Mouse (Mus musculus): ENCODE measurements around the gene Kremen1. TPM values are rescaled to one million over a fixed set of nuclear protein-coding genes. Genes with fewer than 3 reads are reported as not detected.

Gene Kremen1
- total and polyA plus RNA-seq, 3 experiments = 5.0 to 11.8 (median 7.3) TPM

DNA sequence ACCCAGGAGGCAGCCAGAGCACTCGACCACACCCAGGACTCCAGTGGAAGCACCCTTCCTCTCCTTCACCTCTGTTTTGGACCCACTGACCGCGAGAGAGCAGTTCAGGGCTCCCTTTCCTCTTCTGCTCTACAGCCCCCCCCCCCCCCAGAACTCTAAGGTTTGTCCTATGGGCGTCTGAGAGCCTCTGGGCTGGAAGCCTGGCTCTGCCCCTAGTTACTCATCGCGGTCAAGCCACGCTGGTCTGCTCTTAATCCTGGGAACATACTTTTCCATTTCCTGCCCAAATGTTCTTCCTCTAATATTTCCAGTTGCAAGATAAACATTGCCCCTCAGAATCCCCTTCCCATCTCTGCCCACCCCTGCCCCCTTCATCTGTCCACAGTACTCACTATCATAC lies 15.9 kb downstream of the Kremen1 start:
- H3K4me3 ChIP-seq (replicated peaks in 1 of 3; ENCODE audit: low read depth in 2 of 3, low read length in 2 of 3, poor library complexity in 1 of 3) = no peak overlapping the region
- TF ChIP-seq TBP (conservative IDR thresholded peaks at IDR 0.05; ENCODE audit: low read depth, low read length) (no peak), HCFC1 (IDR thresholded peaks at IDR 0.05; ENCODE audit: low read depth, low read length) (no peak), USF1 (IDR thresholded peaks at IDR 0.05; ENCODE audit: low read depth, low read length) (no peak), ZC3H11A (IDR thresholded peaks at IDR 0.05; ENCODE audit: low read depth, low read length) (no peak), ETS1 (conservative IDR thresholded peaks at IDR 0.05; ENCODE audit: low read depth, low read length) (no peak), KAT2A (IDR thresholded peaks at IDR 0.05; ENCODE audit: insufficient replicate concordance, low read length) (no peak), EP300 (IDR thresholded peaks at IDR 0.05; ENCODE audit: low read length) (no peak)
- H3K9ac ChIP-seq (ENCODE audit: insufficient read depth, low read depth) = no peak overlapping the region
- no peaks in the 10 kb centered on the region for H3K27me3 ChIP-seq (replicated peaks)
- H3K4me1 ChIP-seq (ENCODE audit: control insufficient read depth in 1 of 2, insufficient read depth in 2 of 2) = peaks cover 8 to 23% of the 10 kb centered on the region in 2 experiments
- in situ Hi-C loops (cut with MboI; ENCODE audit: low pct_ligation_motif_present, low pct_unique_long_range_greater_than_20kb, low sequenced_read_pairs) = no loop called here
- no peak overlapping the region for H3K27ac ChIP-seq (ENCODE audit: insufficient read depth, low read depth)
- no peaks in the 10 kb centered on the region for H3K79me2 ChIP-seq (replicated peaks; ENCODE audit: control insufficient read depth, extremely low read depth, insufficient read depth, poor library complexity, severe bottlenecking)
- peaks cover 0 to 22% of the 10 kb centered on the region in 2 experiments for H3K36me3 ChIP-seq (replicated peaks in 1 of 2; ENCODE audit: control insufficient read depth in 1 of 2, insufficient read depth in 1 of 2, low read length in 1 of 2)
- dilution Hi-C loops (cut with MboI; ENCODE audit: extremely low pct_ligation_motif_present, extremely low pct_unique_long_range_greater_than_20kb, low sequenced_read_pairs) = no loop called here
- no peaks in the 10 kb centered on the region for H3K9me3 ChIP-seq (replicated peaks; ENCODE audit: low read length)
- DNase-seq (ENCODE audit: extremely low read depth) = no peak
- H3K4me2 ChIP-seq (ENCODE audit: insufficient read depth, low read depth, poor library complexity, severe bottlenecking) = no peak overlapping the region

DNA sequence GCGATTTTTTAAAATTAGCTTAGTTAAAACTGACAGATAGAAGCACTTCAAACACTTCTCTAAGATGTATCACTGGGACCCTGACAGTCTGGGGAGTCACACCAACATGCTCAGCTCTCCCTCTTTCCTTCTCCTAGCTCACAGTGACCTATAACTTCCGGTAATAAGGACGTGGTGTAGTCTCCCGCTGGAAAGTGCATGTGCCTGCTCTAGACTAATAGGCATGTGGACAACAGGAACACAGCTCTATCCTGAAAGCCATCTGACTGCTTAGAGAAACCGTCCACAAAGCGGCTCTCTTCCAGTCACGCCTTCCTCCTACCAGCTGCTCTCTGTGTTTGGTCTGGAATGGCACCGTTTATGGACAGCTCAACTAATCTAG lies 16.6 kb downstream of the Kremen1 start:
- no peaks in the 10 kb centered on the region for H3K9me3 ChIP-seq (replicated peaks; ENCODE audit: low read length)

More for the DNA sequence above, 16.6 kb downstream of the Kremen1 start:
- dilution Hi-C loops (cut with MboI; ENCODE audit: extremely low pct_ligation_motif_present, extremely low pct_unique_long_range_greater_than_20kb, low sequenced_read_pairs) = no loop called here
- no peak overlapping the region for H3K27ac ChIP-seq (ENCODE audit: insufficient read depth, low read depth)
- no peak overlapping the region for H3K4me2 ChIP-seq (ENCODE audit: insufficient read depth, low read depth, poor library complexity, severe bottlenecking)
- no peak overlapping the region for H3K4me3 ChIP-seq (replicated peaks in 1 of 3; ENCODE audit: low read depth in 2 of 3, low read length in 2 of 3, poor library complexity in 1 of 3)
- peaks cover 0 to 22% of the 10 kb centered on the region in 2 experiments for H3K36me3 ChIP-seq (replicated peaks in 1 of 2; ENCODE audit: control insufficient read depth in 1 of 2, insufficient read depth in 1 of 2, low read length in 1 of 2)
- no peak overlapping the region for H3K9ac ChIP-seq (ENCODE audit: insufficient read depth, low read depth)
- no peaks in the 10 kb centered on the region for H3K79me2 ChIP-seq (replicated peaks; ENCODE audit: control insufficient read depth, extremely low read depth, insufficient read depth, poor library complexity, severe bottlenecking)
- no peak for TF ChIP-seq MYC (IDR thresholded peaks at IDR 0.05; ENCODE audit: low read depth, low read length)
- TF ChIP-seq MAZ (IDR thresholded peaks at IDR 0.05; ENCODE audit: low read depth, low read length) = no peak
- no peak for TF ChIP-seq NRF1 (IDR thresholded peaks at IDR 0.05; ENCODE audit: low read depth, low read length)
- no peak for TF ChIP-seq ZMIZ1 (IDR thresholded peaks at IDR 0.05; ENCODE audit: low read depth, low read length)
- no peak for TF ChIP-seq BHLHE40 (IDR thresholded peaks at IDR 0.05; ENCODE audit: low read depth, low read length)
- TF ChIP-seq CHD2 (IDR thresholded peaks at IDR 0.05; ENCODE audit: low read length) = no peak
- no peak for TF ChIP-seq USF1 (IDR thresholded peaks at IDR 0.05; ENCODE audit: low read depth, low read length)
- no peak for TF ChIP-seq EP300 (IDR thresholded peaks at IDR 0.05; ENCODE audit: low read length)
- no peak for TF ChIP-seq RAD21 (IDR thresholded peaks at IDR 0.05; ENCODE audit: low read depth, low read length)
- TF ChIP-seq CTCF (conservative IDR thresholded peaks at IDR 0.05 in 1 of 2, IDR thresholded peaks at IDR 0.05 in 1 of 2; ENCODE audit: low read depth in 2 of 2, low read length in 2 of 2) = no peak
- TF ChIP-seq MXI1 (IDR thresholded peaks at IDR 0.05; ENCODE audit: low read depth, low read length) = no peak
- TF ChIP-seq USF2 (conservative IDR thresholded peaks at IDR 0.05; ENCODE audit: low read depth, low read length) = no peak
- in situ Hi-C loops (cut with MboI; ENCODE audit: low pct_ligation_motif_present, low pct_unique_long_range_greater_than_20kb, low sequenced_read_pairs) = no loop called here
- peaks cover 8 to 21% of the 10 kb centered on the region in 2 experiments for H3K4me1 ChIP-seq (ENCODE audit: control insufficient read depth in 1 of 2, insufficient read depth in 2 of 2)
- H3K27me3 ChIP-seq (replicated peaks) = no peaks in the 10 kb centered on the region
- no peak for DNase-seq (ENCODE audit: extremely low read depth)

Measured in CH12.LX (cell line).